Mouse (Mus musculus): ENCODE results near the gene Olfm1.

DNA sequence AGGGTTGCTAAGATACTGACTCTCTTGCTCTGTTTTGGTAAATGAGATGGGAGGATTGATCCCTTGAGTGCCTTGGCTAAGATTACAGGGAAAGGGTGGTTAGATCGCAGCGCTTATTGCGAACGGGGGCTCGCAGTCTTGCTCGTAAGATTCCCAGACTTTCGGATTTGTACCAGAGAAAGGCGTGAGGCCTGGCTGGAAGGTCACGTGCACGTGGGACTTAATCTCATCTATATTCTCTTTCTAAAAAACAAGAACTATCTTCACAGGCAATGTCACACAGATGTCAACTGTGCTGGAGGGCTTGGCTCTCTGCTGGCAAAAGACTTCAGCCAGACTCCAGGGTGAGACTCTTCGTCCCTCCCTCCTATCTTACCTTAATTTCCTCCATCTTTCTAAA lies 43.1 kb upstream of the Olfm1 start:
- no peak for TF ChIP-seq POLR2A (IDR thresholded peaks at IDR 0.05; ENCODE audit: control insufficient read depth, extremely low read depth, insufficient read depth, low read length, poor library complexity)
- no peak for TF ChIP-seq CTCF (IDR thresholded peaks at IDR 0.05; ENCODE audit: borderline replicate concordance, control insufficient read depth, extremely low read depth, insufficient read depth, low read length, poor library complexity)

Measured in thymus, adult 2 months (tissue).